Mouse (Mus musculus): ENCODE data around the gene Ctcfl.

- peak; percentile 33; the same call in 1 of the 2 replicates for TF ChIP-seq CTCF (IDR thresholded peaks at IDR 0.05)
- no peak for TF ChIP-seq EP300 (IDR thresholded peaks at IDR 0.05)
These were observed 57.6 kb downstream of the Ctcfl start for GRCm38 (mm10) chr2:173061443-173062351.
